Mouse (Mus musculus) mature B cell (primary cell): Measurements from ENCODE around the gene Cldnd1.

ENCODE experiments used
- in situ Hi-C: fragments of 300-500 bp; cut with MboI; formaldehyde crosslinking; loops from 2 replicates; pipeline ENCODE4 v1.14.3; 2019

The Cldnd1 gene

GRCm38 (mm10) chr16:58727477-58728131 is at the start of gene Cldnd1:
TSS of gene Cldnd1 (plus strand) at chr16:58727910.
- in situ Hi-C loops: no loop called here

GRCm38 (mm10) chr16:58678660-58679059 is 49.0 kb upstream of the Cldnd1 start:
- in situ Hi-C loops: no loop called here

DNA sequence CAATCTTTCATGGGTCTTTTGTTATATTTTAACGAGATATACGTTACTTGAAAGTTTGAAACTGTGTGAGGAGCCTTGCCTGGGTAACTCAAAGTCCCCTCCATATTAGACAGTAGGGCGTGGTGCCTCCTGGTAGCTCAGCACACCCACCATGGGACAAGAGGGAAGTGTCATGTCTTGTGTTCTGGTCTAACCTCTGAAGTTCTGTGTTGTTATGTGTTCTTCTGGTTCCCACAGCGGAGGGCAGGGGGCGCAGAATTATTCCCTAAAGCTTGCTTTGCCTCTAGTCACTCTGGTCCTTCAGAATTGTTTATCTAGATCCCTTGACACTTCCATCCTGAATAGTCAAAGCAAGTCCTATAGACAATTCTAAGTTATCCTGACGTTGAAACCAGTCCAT is 45.7 kb upstream of the Cldnd1 start:
- in situ Hi-C loops: no loop called here

GRCm38 (mm10) chr16:58682870-58683269 is 44.8 kb upstream of the Cldnd1 start:
- in situ Hi-C loops: no loop called here

DNA sequence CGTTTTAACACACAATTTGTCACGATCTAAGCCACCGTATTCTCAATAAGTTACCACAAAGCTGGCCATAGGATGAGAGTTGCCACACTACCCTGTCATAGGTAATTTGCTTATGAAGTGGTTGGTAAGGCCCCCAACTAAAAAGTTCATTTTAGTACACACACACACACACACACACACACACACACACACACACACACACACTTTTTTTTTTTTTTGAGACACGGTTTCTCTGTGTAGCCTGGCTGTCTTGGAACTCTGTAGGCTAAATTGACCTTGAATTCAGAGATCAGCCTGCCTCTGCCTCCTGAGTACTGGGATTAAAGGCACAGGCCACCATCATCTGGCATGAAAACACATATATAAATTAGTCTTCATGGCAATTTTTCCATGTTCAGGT is 43.8 kb upstream of the Cldnd1 start:
- in situ Hi-C loops: no loop called here

DNA sequence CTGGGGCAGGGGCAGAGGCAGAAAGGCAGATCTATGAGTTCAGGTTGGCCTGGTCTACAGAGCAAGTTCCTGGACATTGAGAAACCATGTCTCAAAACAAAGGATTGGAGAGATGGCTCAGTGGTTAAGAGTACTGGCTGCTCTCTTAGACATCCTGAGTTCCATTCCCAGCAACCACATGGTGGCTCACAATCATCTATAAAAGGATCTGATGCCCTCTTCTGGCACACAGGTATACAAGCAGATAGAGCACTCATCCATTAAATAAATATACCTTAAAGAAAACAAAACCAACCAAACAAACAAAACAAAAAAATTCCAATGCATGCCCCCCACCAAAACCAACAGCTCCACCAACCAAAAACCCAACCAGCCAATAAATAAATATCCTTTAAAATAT is 43.2 kb upstream of the Cldnd1 start:
- in situ Hi-C loops: no loop called here

GRCm38 (mm10) chr16:58685548-58686537 is 41.9 kb upstream of the Cldnd1 start:
- in situ Hi-C loops: no loop called here

GRCm38 (mm10) chr16:58688534-58688933 is 39.2 kb upstream of the Cldnd1 start:
- in situ Hi-C loops: no loop called here

DNA sequence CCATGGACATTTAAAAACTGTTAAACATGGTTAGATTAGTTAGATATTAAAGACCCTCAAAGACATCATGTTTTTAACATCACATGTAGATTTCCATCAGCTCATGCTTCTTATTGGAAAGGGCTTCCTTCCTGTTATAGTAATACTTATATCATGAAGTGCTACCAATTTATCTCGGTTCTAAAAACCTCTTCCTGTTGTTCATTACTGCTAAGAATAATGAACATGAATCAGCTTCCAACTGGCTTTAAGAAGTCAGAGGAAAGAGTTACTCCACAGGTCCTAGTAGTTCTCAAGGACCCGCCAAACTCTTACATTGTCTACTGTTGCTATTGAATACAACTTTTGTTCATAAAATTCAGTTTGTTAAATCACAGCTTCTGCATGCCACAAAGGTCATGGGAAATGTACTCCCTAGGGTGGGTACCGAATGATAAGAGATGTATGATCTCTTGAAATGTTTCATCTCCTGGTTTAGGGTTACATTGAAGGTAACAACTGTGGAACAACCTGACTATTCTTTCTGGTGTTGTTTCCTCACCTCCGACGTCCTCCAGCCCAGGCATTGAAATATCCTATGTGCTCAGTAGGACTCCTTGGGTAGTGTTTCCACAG is 38.0 kb upstream of the Cldnd1 start:
- in situ Hi-C loops: no loop called here

- in situ Hi-C loops: no loop called here
Observed at GRCm38 (mm10) chr16:58690322-58690732, 37.4 kb upstream of the Cldnd1 start.

DNA sequence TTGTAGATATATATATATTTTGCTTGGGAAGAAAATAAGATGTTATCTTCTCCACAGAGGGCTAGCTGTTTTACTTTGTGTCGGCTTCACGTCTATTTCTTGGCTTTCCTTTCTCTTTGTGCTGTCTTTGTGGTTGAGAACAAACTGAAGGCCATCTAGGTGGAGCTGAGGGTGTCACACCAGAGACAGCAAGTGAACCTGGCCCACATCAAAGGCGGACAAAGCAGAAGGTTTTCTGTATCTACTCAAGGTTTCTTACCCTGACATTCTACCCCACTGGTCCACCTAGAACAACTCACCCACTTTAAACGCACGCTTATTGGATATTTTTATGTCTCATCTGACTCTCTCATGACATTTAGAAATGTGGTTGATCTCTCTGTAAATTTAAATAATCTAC is 33.6 kb upstream of the Cldnd1 start:
- in situ Hi-C loops: no loop called here

- in situ Hi-C loops: no loop called here
Observed at GRCm38 (mm10) chr16:58696796-58697195, 30.9 kb upstream of the Cldnd1 start.

DNA sequence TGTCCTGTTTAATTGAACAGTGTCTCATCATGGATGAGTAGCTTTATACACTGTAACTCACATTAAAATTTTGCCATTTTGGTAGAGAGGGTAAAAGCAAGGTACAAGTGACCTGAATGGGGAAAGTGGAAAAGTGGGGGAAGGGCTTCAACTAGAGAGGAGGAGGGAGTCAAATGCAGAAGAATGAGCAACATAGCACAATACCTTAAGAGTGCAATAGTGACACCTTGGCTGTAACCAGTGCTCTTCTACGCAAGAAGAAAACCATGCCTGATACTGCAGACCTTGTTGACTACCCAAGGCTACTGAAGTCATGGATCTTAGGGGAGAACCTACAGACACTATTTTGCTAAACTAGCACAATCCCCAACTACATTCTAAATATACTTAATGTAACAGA is 30.4 kb upstream of the Cldnd1 start:
- in situ Hi-C loops: no loop called here

GRCm38 (mm10) chr16:58700174-58700573 is 27.5 kb upstream of the Cldnd1 start:
- in situ Hi-C loops: no loop called here

GRCm38 (mm10) chr16:58700816-58701424 is 26.8 kb upstream of the Cldnd1 start:
- in situ Hi-C loops: no loop called here

DNA sequence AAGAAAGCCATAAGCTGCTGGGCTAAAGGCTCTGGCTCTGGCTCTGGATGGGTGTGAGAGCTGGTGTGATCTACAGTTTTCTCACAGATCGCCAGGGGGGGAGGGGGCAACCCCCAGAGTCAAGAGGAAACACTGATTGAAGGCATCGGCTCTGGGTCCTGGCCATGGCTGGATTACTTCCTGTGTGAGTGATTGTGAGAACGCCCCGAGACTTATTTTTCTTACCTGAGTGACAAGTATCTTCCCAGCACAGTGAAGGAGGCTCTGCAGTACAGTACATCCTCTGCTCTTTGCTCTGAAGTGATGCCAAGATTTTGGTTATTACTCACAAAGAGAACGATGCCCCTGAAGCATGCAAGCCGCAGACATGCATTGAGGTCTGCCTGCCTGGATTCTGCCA is 25.9 kb upstream of the Cldnd1 start:
- in situ Hi-C loops: no loop called here

DNA sequence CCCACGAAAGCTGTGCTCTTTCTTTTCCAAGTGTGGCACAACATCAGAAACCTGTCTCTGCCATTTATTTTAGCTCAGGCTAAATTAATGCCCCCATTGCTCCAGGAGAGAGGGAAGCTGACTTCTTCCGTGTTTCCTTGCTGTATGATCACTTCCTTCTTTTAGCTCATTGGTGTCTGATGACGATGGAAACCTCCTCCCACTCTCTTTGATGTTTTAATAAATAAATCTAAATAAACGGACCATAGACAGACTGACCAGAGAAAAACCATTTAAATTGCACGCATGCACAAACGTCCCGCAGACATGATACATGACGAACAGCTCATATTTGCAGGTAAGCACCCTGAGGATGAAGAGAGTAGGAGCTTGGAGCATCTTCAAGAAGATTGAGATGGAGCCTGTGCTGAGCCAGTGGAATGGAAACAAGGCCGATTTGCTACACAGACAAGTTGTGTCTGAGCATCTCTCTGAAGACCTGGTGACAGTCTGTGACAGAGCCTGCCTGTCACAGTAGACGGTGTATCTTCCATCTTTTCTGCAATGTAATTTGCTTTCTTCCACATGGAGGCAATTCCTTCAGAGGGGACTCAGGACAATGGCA is 25.3 kb upstream of the Cldnd1 start:
- in situ Hi-C loops: no loop called here

DNA sequence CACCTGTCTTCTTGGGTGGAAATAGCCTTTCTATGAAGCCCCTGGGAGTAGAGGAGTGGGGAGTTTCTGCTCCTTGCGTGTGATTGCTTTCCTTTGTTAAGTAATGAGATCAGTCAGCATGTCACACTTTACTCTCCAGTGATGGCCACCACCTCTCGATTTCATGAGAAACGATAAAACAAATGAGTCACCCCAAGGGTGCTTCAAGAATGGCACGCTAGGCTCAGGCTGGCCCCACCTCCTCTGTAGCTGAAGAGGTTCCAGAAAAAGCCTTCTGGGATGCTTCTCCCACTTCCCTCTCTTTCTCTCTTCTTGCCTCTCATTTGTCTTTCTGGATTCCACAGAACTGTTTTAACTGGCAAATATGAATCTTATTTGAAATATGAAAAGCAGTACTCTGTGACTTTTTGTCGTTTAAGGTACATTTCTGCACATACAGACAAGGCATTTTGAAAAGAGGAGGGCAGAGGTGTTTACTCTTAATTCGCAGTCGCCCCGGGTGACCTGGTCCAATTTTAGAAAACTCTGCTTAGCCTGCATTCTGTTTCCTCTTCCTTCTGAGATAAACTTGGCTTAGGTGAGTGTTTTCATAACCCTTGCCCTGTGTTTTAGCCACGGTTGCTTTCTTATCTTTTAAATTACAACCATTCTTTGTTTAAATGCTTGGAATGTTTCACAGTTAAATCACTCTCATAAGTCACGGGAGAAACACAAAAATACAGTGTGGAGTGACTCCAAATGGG is 24.2 kb upstream of the Cldnd1 start:
- in situ Hi-C loops: no loop called here

- in situ Hi-C loops: no loop called here
Observed at GRCm38 (mm10) chr16:58704999-58705398, 22.7 kb upstream of the Cldnd1 start.

GRCm38 (mm10) chr16:58707276-58707905 is 20.3 kb upstream of the Cldnd1 start:
- in situ Hi-C loops: no loop called here
